Mouse (Mus musculus) neural tube, embryonic 12.5 days (tissue): Measurements from ENCODE around the gene Cactin. TPM values are rescaled to one million over a fixed set of nuclear protein-coding genes. Genes with fewer than 3 reads are reported as not detected.
A peak's percentile ranks its signal among the peaks of the same experiment; 100 is the strongest.

Experiments
- ATAC-seq: fragments of 200-750 bp; cut with Nextera tagmentation; 2 replicates; pipeline ENCODE4 v1.8.0; 2017; ENCODE audit warnings: low read depth, mild to moderate bottlenecking, moderate TSS enrichment, moderate library complexity; ENCODE audit not compliant: low FRiP score
- H3K27ac ChIP-seq: fragments of 300-500 bp; sonication (generic); 2 replicates; pipeline ENCODE4 v1.5.1; 2016
- H3K27me3 ChIP-seq: fragments of 300-500 bp; sonication (generic); replicated peaks from 2 replicates; pipeline ENCODE4 v1.6.1; 2016; ENCODE audit warnings: mild to moderate bottlenecking
- H3K36me3 ChIP-seq: fragments of 300-500 bp; sonication (generic); 2 replicates; pipeline ENCODE4 v1.6.1; 2016; ENCODE audit warnings: mild to moderate bottlenecking
- H3K4me1 ChIP-seq: fragments of 300-500 bp; sonication (generic); 2 replicates; pipeline ENCODE4 v1.6.1; 2016
- H3K4me2 ChIP-seq: fragments of 300-500 bp; sonication (generic); replicated peaks from 2 replicates; pipeline ENCODE4 v1.6.1; 2016; ENCODE audit warnings: mild to moderate bottlenecking
- H3K4me3 ChIP-seq: fragments of 300-500 bp; sonication (generic); 2 replicates; pipeline ENCODE4 v1.5.1; 2016
- H3K9ac ChIP-seq: fragments of 300-500 bp; sonication (generic); 2 replicates; pipeline ENCODE4 v1.6.1; 2016; ENCODE audit warnings: mild to moderate bottlenecking
- H3K9me3 ChIP-seq: fragments of 300-500 bp; sonication (generic); 2 replicates; pipeline ENCODE4 v1.6.1; 2016; ENCODE audit warnings: mild to moderate bottlenecking
- WGBS: fragments of 180-500 bp; shearing (Covaris S2); methylation state at CpG from one replicate; pipeline ENCODE4 v1.1.7; 2016; 5-methylcytosine and 5-hydroxymethylcytosine counted together
- microRNA-seq: library from miRNA; unstranded; fragments of <30 nt; microRNA quantifications from one replicate; pipeline ENCODE4, GENCODE M21; 2017
- polyA plus RNA-seq: library from polyadenylated mRNA; unstranded; fragments of >200 nt; fragmentation: Nextera tagmentation; extraction: Ambion mirVana; gene quantifications from 2 replicates; pipeline ENCODE4 v1.2.1, GENCODE M21; 2016

Gene Cactin
- polyA plus RNA-seq, 1 experiment from 2014 or later = 54.1 TPM

DNA sequence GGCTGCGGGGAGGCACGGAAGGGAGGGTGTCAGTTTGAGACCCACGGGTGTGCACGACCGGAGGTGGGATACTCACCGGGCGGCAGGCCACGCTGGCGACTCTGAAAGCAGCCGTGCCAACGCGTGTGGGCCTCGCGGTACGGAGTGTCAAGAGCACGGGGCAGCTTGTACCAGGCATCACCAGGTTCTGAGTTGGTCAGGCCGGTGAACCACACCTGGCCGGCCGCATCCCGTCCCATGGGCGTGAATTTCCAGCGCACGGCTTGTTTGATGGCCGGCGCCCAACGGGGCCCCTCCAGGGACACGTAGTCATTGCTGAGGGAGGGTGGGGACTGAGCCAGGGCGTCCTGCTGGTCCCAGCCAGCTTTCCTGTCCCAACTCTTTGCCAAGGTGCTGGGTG, 43.8 kb downstream of the Cactin start:
- Histone ChIP-seq H3K9ac (no peak overlapping the region), H3K4me3 (0 out of 2 replicates have a peak overlapping the region, but pooled peaks have one; percentile 13), H3K9me3 (no peaks in the 10 kb centered on the region), H3K36me3 (peaks cover 37% of the 10 kb centered on the region), H3K27me3 (peaks cover 25% of the 10 kb centered on the region), H3K4me2 (peak overlapping the region; percentile 57), H3K27ac (no peak overlapping the region), H3K4me1 (peaks cover 46% of the 10 kb centered on the region)
- ATAC-seq = no peak
- 14% methylated on average over 28 of the region's 28 CpGs for WGBS

DNA sequence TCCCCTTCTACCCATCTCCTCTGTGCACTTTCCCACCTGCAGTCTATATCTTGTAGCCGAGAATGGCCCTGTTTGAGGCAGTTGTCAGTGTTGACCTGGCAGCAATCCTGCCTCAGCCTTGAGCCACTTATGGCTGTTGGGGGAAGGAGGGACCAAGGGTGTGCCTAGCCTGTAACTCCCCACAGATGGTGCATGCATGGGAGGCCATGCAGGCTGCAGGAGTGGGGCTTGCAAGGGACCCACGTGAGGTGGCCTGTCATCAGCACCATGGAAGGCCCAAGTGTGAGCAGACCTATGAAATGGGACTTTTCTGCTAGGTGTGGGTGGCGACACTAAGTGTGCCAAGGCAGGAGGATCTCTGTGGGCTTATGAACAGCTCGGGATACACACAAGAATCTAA, 44.2 kb downstream of the Cactin start:
- no peak overlapping the region for H3K9ac ChIP-seq
- H3K4me2 ChIP-seq = peak overlapping the region; percentile 57
- H3K9me3 ChIP-seq = no peaks in the 10 kb centered on the region
- H3K27me3 ChIP-seq = peaks cover 25% of the 10 kb centered on the region
- peaks cover 41% of the 10 kb centered on the region for H3K36me3 ChIP-seq
- no peak for ATAC-seq
- WGBS = 38% methylated on average over 4 of the region's 4 CpGs
- no peak overlapping the region for H3K4me3 ChIP-seq
- no peak overlapping the region for H3K27ac ChIP-seq
- peaks cover 42% of the 10 kb centered on the region for H3K4me1 ChIP-seq

DNA sequence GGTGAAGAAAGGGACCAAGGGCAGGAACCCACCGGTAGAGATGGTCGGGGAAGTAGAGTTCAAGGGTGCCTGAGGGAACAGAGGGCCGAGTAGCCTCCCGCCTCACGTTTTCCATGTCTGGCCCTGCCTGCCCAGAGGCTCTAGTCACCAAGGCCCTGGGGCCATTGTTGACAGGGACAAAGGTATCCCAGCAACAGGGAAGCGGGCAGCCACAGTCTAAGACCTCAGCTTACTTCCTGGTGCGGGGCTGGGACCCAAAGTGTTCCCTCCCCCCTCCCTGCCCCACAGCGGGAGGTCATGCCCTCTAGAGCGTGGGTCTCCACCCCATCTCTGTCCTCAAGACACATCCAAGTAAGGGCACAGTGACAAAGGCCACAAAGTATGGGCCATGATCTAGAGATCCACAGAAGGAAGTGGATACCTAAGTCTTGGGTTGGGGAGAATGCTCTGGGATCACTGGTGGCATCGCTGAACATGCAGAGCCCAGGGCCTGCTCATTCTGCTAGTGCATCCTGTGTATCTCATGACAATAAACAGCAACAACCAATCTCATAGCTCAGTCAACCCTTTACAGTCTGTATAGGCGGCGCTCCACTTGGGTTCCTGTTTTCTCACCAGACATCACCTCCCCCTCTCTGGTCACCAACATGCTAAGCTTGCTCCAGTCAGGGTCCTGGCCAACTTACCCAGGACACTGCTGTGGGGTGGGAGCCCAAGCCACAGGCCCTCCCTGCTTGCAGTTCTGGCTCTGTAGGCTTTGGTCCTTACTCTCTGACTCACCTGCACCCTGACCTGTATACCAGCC, 45.0 kb downstream of the Cactin start, which contains the start of gene 4930404N11Rik:
TSS of gene 4930404N11Rik (minus strand) at position 145 of the 805 bp plus-strand sequence.
- 0 out of 2 replicates have a peak, but pooled peaks have one; percentile 12 for ATAC-seq
- Histone ChIP-seq H3K4me1 (peaks cover 41% of the 10 kb centered on the region), H3K4me2 (peak within 1 kb of the TSS; percentile 57), H3K27ac (no peak within 1 kb of the TSS), H3K9ac (no peak within 1 kb of the TSS), H3K36me3 (peaks cover 49% of the 10 kb centered on the region), H3K4me3 (no peak within 1 kb of the TSS), H3K27me3 (peaks cover 25% of the 10 kb centered on the region), H3K9me3 (no peaks in the 10 kb centered on the region)
- WGBS = 15% methylated on average over 12 of the region's 12 CpGs

DNA sequence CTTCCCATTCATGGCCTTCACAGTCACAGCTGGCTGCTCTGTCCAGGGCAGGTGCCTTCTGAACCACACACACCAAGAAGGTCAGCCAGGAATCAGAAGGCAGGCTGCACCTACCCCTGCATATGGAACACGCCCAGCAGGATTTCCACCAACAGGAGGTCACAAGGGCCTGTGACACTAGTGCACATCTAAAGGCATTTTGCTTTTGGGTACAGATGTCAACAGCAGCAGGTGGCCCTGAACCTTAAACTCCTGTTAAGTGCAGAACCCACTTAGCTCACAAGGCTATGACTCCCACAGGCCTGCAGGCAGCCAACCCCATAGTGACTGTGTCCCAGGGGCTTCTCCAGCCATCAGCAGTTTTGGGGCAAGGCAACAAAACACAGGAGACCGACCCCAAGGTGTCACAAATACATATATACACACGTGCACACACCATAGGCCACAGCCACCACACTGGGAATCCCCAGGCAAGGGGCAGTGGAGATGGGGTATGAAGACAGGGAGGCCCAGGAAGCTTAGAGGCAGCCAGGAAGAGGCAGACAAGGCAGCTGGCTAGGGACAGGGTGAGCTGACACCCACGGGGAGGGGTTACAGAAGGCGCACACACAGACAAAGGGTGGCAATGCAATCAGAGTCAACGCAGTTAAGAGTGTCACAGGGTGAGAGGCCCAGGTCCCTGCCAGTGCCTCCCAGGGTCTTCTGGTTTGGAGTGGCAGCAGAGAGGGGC, 45.7 kb downstream of the Cactin start:
- Histone ChIP-seq H3K4me2 (no peak overlapping the region), H3K9ac (no peak overlapping the region), H3K27ac (no peak overlapping the region), H3K4me1 (peaks cover 41% of the 10 kb centered on the region), H3K9me3 (no peaks in the 10 kb centered on the region), H3K4me3 (no peak overlapping the region), H3K27me3 (peaks cover 25% of the 10 kb centered on the region), H3K36me3 (peaks cover 57% of the 10 kb centered on the region)
- WGBS = 77% methylated on average over 6 of the region's 6 CpGs
- no peak for ATAC-seq

DNA sequence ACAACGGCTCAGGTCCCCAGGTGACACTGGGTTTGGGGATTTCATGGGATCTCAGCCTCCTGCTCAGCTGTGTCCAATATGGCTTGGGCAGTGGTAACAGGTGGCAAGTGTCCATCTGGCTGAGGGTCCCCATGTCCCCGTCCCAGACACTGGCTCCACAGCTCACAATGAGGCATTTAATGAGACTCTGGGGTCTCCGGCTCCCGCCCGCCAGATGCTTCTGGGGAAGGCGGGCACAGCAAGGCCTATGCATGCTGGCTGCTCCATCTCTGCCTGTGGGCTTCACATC, 46.2 kb downstream of the Cactin start:
- H3K27ac ChIP-seq = no peak overlapping the region
- no peak overlapping the region for H3K4me2 ChIP-seq
- H3K4me1 ChIP-seq = peaks cover 41% of the 10 kb centered on the region
- ATAC-seq = no peak
- H3K9ac ChIP-seq = no peak overlapping the region
- H3K27me3 ChIP-seq = peaks cover 25% of the 10 kb centered on the region
- 67% methylated on average over 6 of the region's 6 CpGs for WGBS
- H3K9me3 ChIP-seq = no peaks in the 10 kb centered on the region
- H3K4me3 ChIP-seq = no peak overlapping the region
- peaks cover 62% of the 10 kb centered on the region for H3K36me3 ChIP-seq

DNA sequence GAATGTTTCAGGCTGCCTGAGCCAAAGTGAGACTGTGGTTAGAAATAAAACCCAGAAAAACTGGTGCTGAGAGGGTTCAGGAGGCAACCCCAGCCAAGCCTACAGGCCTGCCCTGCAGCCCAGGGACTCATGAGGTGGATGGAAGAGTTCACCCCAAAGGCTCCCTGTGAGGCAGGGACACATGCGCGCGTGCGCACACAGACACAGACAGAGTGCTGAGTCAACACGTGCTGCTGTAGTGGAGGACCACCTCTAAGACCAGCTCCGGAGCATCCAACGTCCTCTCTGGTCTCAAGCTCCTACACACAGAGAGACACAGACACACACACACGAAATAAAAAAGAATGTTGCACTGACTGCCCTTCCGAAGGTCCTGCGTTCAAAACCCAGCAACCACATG, 54.4 kb downstream of the Cactin start:
- Histone ChIP-seq H3K4me3 (no peak overlapping the region), H3K27me3 (0 out of 2 replicates have a peak, but pooled peaks cover 3% of the 10 kb centered on the region), H3K4me2 (0 out of 2 replicates have a peak overlapping the region, but pooled peaks have one; percentile 3), H3K27ac (no peak overlapping the region), H3K36me3 (peaks cover 47% of the 10 kb centered on the region), H3K4me1 (peaks cover 20% of the 10 kb centered on the region), H3K9ac (no peak overlapping the region), H3K9me3 (no peaks in the 10 kb centered on the region)
- ATAC-seq = no peak
- 94% methylated on average over 10 of the region's 10 CpGs for WGBS

Small RNA genes lying within 50 kb of the gene (microRNA-seq; reads per million reads assigned to microRNA genes)
- 11.8 reads per million, percentile 24 among the genes with 10 or more reads in this experiment for gene Mir3057

Other genes starting within 250 kb of the Cactin start
- 0.08 and 0.51 TPM in 2 replicates for gene Creb3l3, start 222.2 kb upstream of the Cactin start, polyA plus RNA-seq
- gene Map2k2, start 215.2 kb upstream of the Cactin start, polyA plus RNA-seq = 230 and 232 TPM in 2 replicates
- gene Zbtb7a, start 185.9 kb upstream of the Cactin start, polyA plus RNA-seq = 15.6 and 17.5 TPM in 2 replicates
- 67.6 and 70.6 TPM in 2 replicates for gene Pias4, start 153.2 kb upstream of the Cactin start, polyA plus RNA-seq
- 515 and 520 TPM in 2 replicates for gene Eef2, start 144.5 kb upstream of the Cactin start, polyA plus RNA-seq
- gene Dapk3, start 138.1 kb upstream of the Cactin start, polyA plus RNA-seq = 87.7 and 88.4 TPM in 2 replicates
- gene 4930442H23Rik, start 137.3 kb upstream of the Cactin start, polyA plus RNA-seq = not detected in 2 replicates
- 0.14 TPM in 1 of 2 replicates, not detected in the other for gene Nmrk2, start 119.1 kb upstream of the Cactin start, polyA plus RNA-seq
- 34.0 and 43.6 TPM in 2 replicates for gene Atcay, start 90.3 kb upstream of the Cactin start, polyA plus RNA-seq
- 16.0 and 18.2 TPM in 2 replicates for gene Zfr2, start 87.9 kb upstream of the Cactin start, polyA plus RNA-seq
- 5.1 and 6.2 TPM in 2 replicates for gene Matk, start 68.2 kb upstream of the Cactin start, polyA plus RNA-seq
- gene Mrpl54, start 54.2 kb upstream of the Cactin start, polyA plus RNA-seq = 157 and 176 TPM in 2 replicates
- gene Apba3, start 54.1 kb upstream of the Cactin start, polyA plus RNA-seq = 35.9 and 36.4 TPM in 2 replicates
- gene Tjp3, start 29.5 kb upstream of the Cactin start, polyA plus RNA-seq = 3.9 and 4.6 TPM in 2 replicates
- 89.7 and 99.3 TPM in 2 replicates for gene Pip5k1c, start 28.1 kb upstream of the Cactin start, polyA plus RNA-seq
- gene Tbxa2r, start 7.6 kb downstream of the Cactin start, polyA plus RNA-seq = 3.8 and 4.7 TPM in 2 replicates
- gene Gipc3, start 22.2 kb downstream of the Cactin start, polyA plus RNA-seq = not detected in 2 replicates
- gene Hmg20b, start 29.4 kb downstream of the Cactin start, polyA plus RNA-seq = 95.6 TPM in 2 replicates
- 16.0 and 16.8 TPM in 2 replicates for gene Mfsd12, start 36.4 kb downstream of the Cactin start, polyA plus RNA-seq
- 0.80 and 1.1 TPM in 2 replicates for gene 4930404N11Rik, start 44.7 kb downstream of the Cactin start, polyA plus RNA-seq
- 136 and 138 TPM in 2 replicates for gene Fzr1, start 57.4 kb downstream of the Cactin start, polyA plus RNA-seq
- gene Dohh, start 63.3 kb downstream of the Cactin start, polyA plus RNA-seq = 75.6 and 77.9 TPM in 2 replicates
- gene Gm48551, start 63.4 kb downstream of the Cactin start, polyA plus RNA-seq = 5.0 and 5.3 TPM in 2 replicates
- gene Gm48552, start 67.9 kb downstream of the Cactin start, polyA plus RNA-seq = 2.3 and 2.5 TPM in 2 replicates
- gene Smim24, start 71.9 kb downstream of the Cactin start, polyA plus RNA-seq = 2.1 and 2.7 TPM in 2 replicates
- gene Nfic, start 134.5 kb downstream of the Cactin start, polyA plus RNA-seq = 21.7 and 22.2 TPM in 2 replicates
- 32.3 and 33.0 TPM in 2 replicates for gene Celf5, start 161.6 kb downstream of the Cactin start, polyA plus RNA-seq
- gene Ncln, start 175.3 kb downstream of the Cactin start, polyA plus RNA-seq = 73.2 and 78.4 TPM in 2 replicates
- 0.51 and 0.56 TPM in 2 replicates for gene S1pr4, start 179.0 kb downstream of the Cactin start, polyA plus RNA-seq
- 0.81 and 1.2 TPM in 2 replicates for gene Gna15, start 203.1 kb downstream of the Cactin start, polyA plus RNA-seq
- gene Gna11, start 224.1 kb downstream of the Cactin start, polyA plus RNA-seq = 77.6 and 78.3 TPM in 2 replicates
- gene Aes, start 238.4 kb downstream of the Cactin start, polyA plus RNA-seq = 547 and 569 TPM in 2 replicates